Comparison of ENCODE assay signal across 8 mouse cellular contexts in genomic region chr11:21238279-21239020, GRCm38 (mm10). TPM values are rescaled to one million over a fixed set of nuclear protein-coding genes. Genes with fewer than 3 reads are reported as not detected.
DNase-seq lines count a peak whose midpoint lies in the region.

No protein-coding gene starts in this region.

- DNase-seq in right cerebral cortex, postnatal 4 days, result peak; percentile 50
- no peak for DNase-seq in right cerebral cortex, postnatal 14 days
- peak; percentile 50 for DNase-seq in cerebellum, adult 8-10 months
- DNase-seq in gastrocnemius, adult 8-10 months (ENCODE audit: low spot score in 2 of 2), result peak; percentile 14 to 36
- DNase-seq in kidney, adult 18-20 months, result peak; percentile 73
- peak; percentile 41 for DNase-seq in lung, postnatal 14 days
- peak; percentile 80 for DNase-seq in retina, postnatal 1 day
- no peak for DNase-seq in layer of hippocampus, postnatal 36 days

RNA-seq across cellular contexts. Expression of gene Vps54, which starts 0.6 kb away (rescaled TPM):
- 10 to 100 TPM; 18.8 to 26.2 (median 22.8) TPM for total RNA-seq in gastrocnemius, adult 8-10 months (2022)
- total RNA-seq in layer of hippocampus, postnatal 36 days (2021), result 10 to 100 TPM; 27.8 to 28.2 TPM

Comparison
In these comparisons a context has a peak if more than half of its experiments do, and no peak if none do; other contexts are left out.
1. DNase-seq: peak in right cerebral cortex, postnatal 4 days (single experiment), cerebellum, adult 8-10 months (single experiment), gastrocnemius, adult 8-10 months (2 of 2), kidney, adult 18-20 months (single experiment), lung, postnatal 14 days (single experiment) and retina, postnatal 1 day (single experiment); none in right cerebral cortex, postnatal 14 days (single experiment) and layer of hippocampus, postnatal 36 days (0 of 2).